Mouse (Mus musculus) megakaryocyte, embryonic 14.5 days (primary cell): Measurements from ENCODE around the gene Tfip11.

Experiments
- FLI1 ChIP-seq: IDR thresholded peaks from 2 replicates; pipeline ENCODE4 v1.6.1; 2012; ENCODE audit warnings: low read length, inconsistent platforms, mixed read lengths
- GATA1 ChIP-seq: IDR thresholded peaks from 3 replicates; pipeline ENCODE4 v1.6.1; 2012; ENCODE audit warnings: mixed read lengths, low read length, inconsistent platforms, borderline replicate concordance

- TF ChIP-seq GATA1 (no peak), FLI1 (no peak)
These were observed 43.9 kb upstream of the Tfip11 start for GRCm38 (mm10) chr5:112282123-112282779.
